Mouse (Mus musculus) liver, embryonic 14.5 days (tissue): Measurements from ENCODE around the gene Slc37a1.

Experiments
- CTCF ChIP-seq: IDR thresholded peaks from 2 replicates; pipeline ENCODE4 v1.5.1; 2016; ENCODE audit warnings: antibody characterized with exemption, low read depth, control low read depth
- EP300 ChIP-seq: IDR thresholded peaks from 2 replicates; pipeline ENCODE4 v1.6.1; 2016; ENCODE audit warnings: antibody characterized with exemption, low read depth

GRCm38 (mm10) chr17:31342191-31342590, 55.6 kb downstream of the Slc37a1 start:
- TF ChIP-seq CTCF: no peak
- TF ChIP-seq EP300: no peak
